Mouse (Mus musculus) limb, embryonic 12.5 days (tissue): ENCODE measurements around the gene Polh. TPM values are rescaled to one million over a fixed set of nuclear protein-coding genes. Genes with fewer than 3 reads are reported as not detected.

ENCODE experiments used
- ATAC-seq: fragments of 200-750 bp; cut with Nextera tagmentation; 2 replicates; pipeline ENCODE4 v1.8.0; 2017; ENCODE audit warnings: low read depth, moderate TSS enrichment; ENCODE audit not compliant: insufficient number of reproducible peaks, insufficient read depth, low FRiP score, low TSS enrichment
- H3K27ac ChIP-seq: fragments of 300-500 bp; sonication (generic); 2 replicates; pipeline ENCODE4 v1.5.1; 2016; ENCODE audit warnings: mild to moderate bottlenecking, moderate library complexity
- H3K27me3 ChIP-seq: fragments of 300-500 bp; sonication (generic); 2 replicates; pipeline ENCODE4 v1.6.1; 2016; ENCODE audit warnings: mild to moderate bottlenecking, moderate library complexity
- H3K36me3 ChIP-seq: fragments of 300-500 bp; sonication (generic); 2 replicates; pipeline ENCODE4 v1.6.1; 2016; ENCODE audit warnings: mild to moderate bottlenecking, moderate library complexity
- H3K4me1 ChIP-seq: fragments of 300-500 bp; sonication (generic); replicated peaks from 2 replicates; pipeline ENCODE4 v1.6.1; 2016
- H3K4me2 ChIP-seq: fragments of 300-500 bp; sonication (generic); 2 replicates; pipeline ENCODE4 v1.6.1; 2016; ENCODE audit warnings: mild to moderate bottlenecking, moderate library complexity
- H3K4me3 ChIP-seq: fragments of 300-500 bp; sonication (generic); replicated peaks from 2 replicates; pipeline ENCODE4 v1.5.1; 2016; ENCODE audit warnings: mild to moderate bottlenecking
- H3K9ac ChIP-seq: fragments of 300-500 bp; sonication (generic); replicated peaks from 2 replicates; pipeline ENCODE4 v1.6.1; 2016; ENCODE audit warnings: mild to moderate bottlenecking, moderate library complexity
- H3K9me3 ChIP-seq: fragments of 300-500 bp; sonication (generic); 2 replicates; pipeline ENCODE4 v1.6.1; 2016; ENCODE audit warnings: mild to moderate bottlenecking, moderate library complexity
- WGBS: fragments of 180-500 bp; shearing (Covaris S2); methylation state at CpG from one replicate; pipeline ENCODE4 v1.1.7; 2016; 5-methylcytosine and 5-hydroxymethylcytosine counted together
- microRNA counts: library from miRNA; unstranded; fragments of <30 nt; microRNA quantifications from one replicate; lab custom pipeline; 2017
- microRNA-seq: library from miRNA; unstranded; fragments of <30 nt; microRNA quantifications from one replicate; pipeline ENCODE4, GENCODE M21; 2017
- polyA plus RNA-seq: library from polyadenylated mRNA; unstranded; fragments of >200 nt; fragmentation: Nextera tagmentation; extraction: Ambion mirVana; gene quantifications from 2 replicates; pipeline ENCODE4 v1.2.1, GENCODE M21; 2016

Gene Polh
- polyA plus RNA-seq, 1 experiment from 2014 or later = 16.0 TPM

DNA sequence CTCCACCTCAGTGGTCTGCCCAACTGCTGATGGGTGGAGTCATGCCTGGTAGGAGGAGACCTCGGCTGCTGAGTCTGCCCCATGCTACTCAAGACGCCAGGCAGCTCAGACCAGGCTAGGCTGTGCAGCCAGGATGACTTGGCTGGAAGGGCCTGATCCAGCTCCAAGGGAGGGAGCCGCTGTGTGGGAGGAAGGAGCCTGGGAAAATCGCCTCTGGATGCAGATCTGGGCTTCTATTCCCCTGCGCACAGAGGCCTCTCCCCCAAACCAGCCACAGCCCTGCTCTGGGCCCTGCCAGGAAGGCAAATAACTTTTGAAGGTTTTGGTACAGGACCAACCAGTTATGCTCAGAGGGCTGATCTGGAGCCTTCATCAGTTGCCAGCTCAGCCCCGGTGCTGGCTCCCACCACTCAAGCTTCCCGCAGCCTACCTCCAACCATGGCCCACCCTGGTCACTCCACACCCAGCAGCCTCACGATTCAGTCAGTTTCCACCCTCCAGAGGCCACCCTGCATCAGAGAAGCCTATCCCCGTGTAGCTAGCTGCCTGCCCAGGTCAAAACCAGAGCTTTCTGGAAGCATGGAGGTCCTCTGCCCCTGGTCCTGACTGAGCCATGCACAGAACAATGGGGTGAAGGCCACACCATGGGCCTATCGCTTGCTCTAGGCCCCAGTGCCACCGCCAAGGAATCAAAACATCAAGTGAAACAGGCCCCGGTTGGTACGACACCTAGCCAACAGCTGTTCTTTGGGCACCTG is 72.5 kb downstream of the Polh start:
- Histone ChIP-seq H3K36me3 (peaks cover 54% of the 10 kb centered on the region), H3K4me1 (no peaks in the 10 kb centered on the region), H3K9me3 (no peaks in the 10 kb centered on the region), H3K4me2 (no peak overlapping the region), H3K27ac (no peak overlapping the region), H3K27me3 (0 out of 2 replicates have a peak, but pooled peaks cover 4% of the 10 kb centered on the region), H3K9ac (no peak overlapping the region), H3K4me3 (no peak overlapping the region)
- WGBS = 79% methylated on average over 13 of the region's 13 CpGs
- ATAC-seq = no peak

DNA sequence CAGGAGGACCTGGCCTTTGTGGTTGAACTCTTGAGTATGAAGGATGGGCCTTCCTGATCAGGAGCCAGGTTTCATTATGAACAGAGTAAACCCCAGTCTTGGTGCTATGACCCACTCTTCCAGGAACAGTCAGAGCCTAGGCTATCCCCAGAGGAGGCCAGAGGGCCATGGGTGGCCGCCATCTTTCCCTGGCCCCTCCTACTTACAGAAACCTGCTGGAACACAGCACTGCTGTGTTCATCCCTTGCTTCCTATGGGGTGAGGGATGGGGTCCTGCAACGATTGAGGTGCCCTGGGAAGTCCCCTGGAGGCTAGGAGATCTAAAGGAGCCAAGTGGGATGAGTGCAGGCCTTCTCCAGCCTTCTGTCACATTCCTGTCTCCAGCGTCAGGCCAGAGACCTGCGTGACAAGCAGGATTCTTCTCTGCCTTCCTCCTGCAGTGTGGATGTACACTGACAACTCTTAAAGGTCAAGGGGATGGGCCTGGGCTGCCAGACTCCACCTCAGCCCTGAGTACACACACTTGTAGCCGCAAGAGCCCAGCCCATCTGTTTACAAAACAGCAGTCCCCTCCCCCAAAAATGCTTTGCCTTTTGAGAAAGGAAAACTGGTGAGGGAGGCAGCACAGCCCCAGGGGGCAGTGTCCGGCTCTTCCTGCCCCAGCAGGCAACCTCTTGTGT is 74.5 kb downstream of the Polh start:
- Histone ChIP-seq H3K27me3 (0 out of 2 replicates have a peak, but pooled peaks cover 4% of the 10 kb centered on the region), H3K4me3 (no peak overlapping the region), H3K9ac (no peak overlapping the region), H3K4me1 (no peaks in the 10 kb centered on the region), H3K36me3 (peaks cover 74% of the 10 kb centered on the region), H3K9me3 (no peaks in the 10 kb centered on the region), H3K4me2 (no peak overlapping the region), H3K27ac (no peak overlapping the region)
- 88% methylated on average over 6 of the region's 6 CpGs for WGBS
- ATAC-seq = no peak

DNA sequence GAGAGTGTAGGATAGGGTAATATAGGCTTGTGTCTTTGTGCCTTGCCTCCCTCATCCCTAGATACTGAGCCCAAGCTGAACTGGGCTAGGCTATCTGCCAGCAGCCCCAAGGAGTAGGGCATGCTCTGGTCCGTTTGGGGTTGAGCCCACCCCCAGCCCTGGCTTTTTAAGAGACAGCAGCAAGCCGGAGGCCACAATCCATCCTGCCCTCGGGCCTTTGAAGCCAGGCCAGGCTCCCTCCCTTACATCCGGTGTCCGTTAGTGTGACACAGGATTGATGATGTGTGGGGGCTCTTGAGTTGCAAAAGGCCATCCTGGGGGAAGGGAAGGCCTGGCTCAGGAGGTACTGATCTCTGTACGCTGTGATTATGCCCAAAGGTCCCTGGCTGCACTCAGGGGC is 75.8 kb downstream of the Polh start:
- Histone ChIP-seq H3K9me3 (no peaks in the 10 kb centered on the region), H3K4me1 (no peaks in the 10 kb centered on the region), H3K27me3 (no peaks in the 10 kb centered on the region), H3K4me2 (no peak overlapping the region), H3K4me3 (no peak overlapping the region), H3K9ac (no peak overlapping the region), H3K27ac (no peak overlapping the region), H3K36me3 (peaks cover 82% of the 10 kb centered on the region)
- ATAC-seq = no peak
- WGBS = 18% methylated on average over 6 of the region's 6 CpGs

DNA sequence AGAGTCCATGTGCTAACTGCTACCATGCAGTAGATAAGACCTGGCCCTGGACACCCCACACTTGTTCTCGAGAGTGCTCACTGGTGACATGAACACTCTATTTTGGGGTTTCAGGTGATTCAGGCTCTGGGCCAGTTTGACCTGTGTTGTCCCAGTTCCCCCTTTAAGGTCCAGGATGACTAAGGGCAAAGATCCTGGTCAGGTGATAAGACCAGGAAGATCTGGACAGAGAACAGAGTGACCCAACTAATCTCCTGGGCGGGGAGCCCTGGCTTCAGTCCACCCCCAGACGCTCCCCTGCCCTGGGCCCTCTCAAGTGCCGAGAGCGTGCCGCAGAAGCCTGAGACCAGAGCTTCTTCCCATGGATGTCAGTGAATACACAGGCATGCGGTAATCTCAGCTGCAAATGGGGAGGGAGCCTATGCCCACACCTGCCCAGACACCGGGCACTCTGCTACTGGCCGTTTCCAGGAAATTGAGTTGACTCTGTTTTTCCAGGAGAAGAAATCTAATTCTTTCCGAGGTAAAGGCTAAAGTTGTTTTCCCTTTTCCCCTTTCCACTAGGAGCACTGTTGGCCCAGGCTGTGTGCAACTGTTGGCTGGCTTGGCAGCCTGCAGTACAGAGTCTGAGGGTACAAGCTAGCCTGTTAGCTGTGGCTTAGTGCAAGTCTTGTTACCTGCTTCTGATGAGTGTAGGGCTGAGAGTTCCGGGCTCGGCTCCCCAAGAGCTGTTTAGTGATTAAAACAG is 78.3 kb downstream of the Polh start:
- no peaks in the 10 kb centered on the region for H3K4me1 ChIP-seq
- no peak for ATAC-seq
- H3K9ac ChIP-seq = no peak overlapping the region
- H3K9me3 ChIP-seq = no peaks in the 10 kb centered on the region
- 90% methylated on average over 12 of the region's 12 CpGs for WGBS
- no peak overlapping the region for H3K4me3 ChIP-seq
- H3K4me2 ChIP-seq = no peak overlapping the region
- H3K36me3 ChIP-seq = peaks cover 85% of the 10 kb centered on the region
- H3K27ac ChIP-seq = no peak overlapping the region
- no peaks in the 10 kb centered on the region for H3K27me3 ChIP-seq

DNA sequence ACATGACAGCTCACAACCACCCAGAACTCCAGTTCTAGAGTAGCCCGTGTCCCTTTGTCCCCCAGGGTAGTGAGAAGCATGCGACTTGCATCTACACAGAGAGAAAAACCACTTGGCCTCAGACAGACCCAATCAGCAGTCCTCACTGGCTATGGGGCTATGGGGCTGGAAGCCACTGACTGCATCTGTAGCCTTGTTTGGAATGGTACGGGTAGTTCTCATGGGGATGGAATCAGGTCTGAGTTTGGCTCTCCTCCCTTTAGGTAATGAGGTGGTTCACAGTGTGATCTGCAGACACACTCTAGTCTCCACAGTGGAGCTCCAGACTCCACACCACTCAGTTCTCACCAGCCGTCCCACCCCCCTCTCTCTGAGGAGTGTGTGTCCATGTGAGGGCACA is 79.2 kb downstream of the Polh start:
- no peak for ATAC-seq
- 90% methylated on average over 4 of the region's 4 CpGs for WGBS

DNA sequence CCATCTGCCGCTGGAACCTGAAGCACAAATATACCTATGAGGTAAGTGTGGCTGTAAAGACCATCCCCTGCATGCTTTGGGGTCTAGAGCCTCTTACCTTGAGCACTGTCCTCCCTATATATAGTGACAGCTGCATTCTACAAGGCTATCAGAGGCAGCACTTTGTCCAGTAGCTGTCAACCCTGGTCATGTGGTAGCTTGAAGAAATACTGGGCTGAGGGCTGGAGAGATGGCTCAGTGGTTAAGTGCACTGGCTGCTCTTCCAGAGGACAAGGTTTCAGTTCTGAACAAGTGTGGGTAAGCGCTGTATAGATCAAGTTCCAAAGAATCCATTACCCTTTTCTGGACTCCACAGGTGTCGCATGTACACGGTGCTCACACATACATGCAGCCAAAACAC is 79.7 kb downstream of the Polh start:
- no peak for ATAC-seq
- Histone ChIP-seq H3K9me3 (no peaks in the 10 kb centered on the region), H3K4me1 (peaks cover 8% of the 10 kb centered on the region), H3K27ac (no peak overlapping the region), H3K4me3 (no peak overlapping the region), H3K36me3 (peaks cover 84% of the 10 kb centered on the region), H3K4me2 (no peak overlapping the region), H3K27me3 (no peaks in the 10 kb centered on the region), H3K9ac (no peak overlapping the region)
- WGBS = 94% methylated on average over 4 of the region's 4 CpGs

More for the DNA sequence above, 79.2 kb downstream of the Polh start:
- H3K4me3 ChIP-seq = no peak overlapping the region
- H3K4me2 ChIP-seq = no peak overlapping the region
- H3K27me3 ChIP-seq = no peaks in the 10 kb centered on the region
- H3K36me3 ChIP-seq = peaks cover 84% of the 10 kb centered on the region
- H3K27ac ChIP-seq = no peak overlapping the region
- no peak overlapping the region for H3K9ac ChIP-seq
- no peaks in the 10 kb centered on the region for H3K9me3 ChIP-seq
- H3K4me1 ChIP-seq = peaks cover 3% of the 10 kb centered on the region

MicroRNAs within 50 kb of the gene (microRNA counts, 519-probe panel; counts per million panel counts)
- microRNA mmu-miR-693-3p (lab: Ali Mortazavi, UCI) = not detected
- not detected for microRNA mmu-miR-693-5p (lab: Ali Mortazavi, UCI)

Small RNA genes within 50 kb of the gene (microRNA-seq; reads per million reads assigned to microRNA genes)
- not detected for gene Mir693

Other genes with a start within 250 kb of the Polh start
- gene Vegfa, start 170.3 kb downstream of the Polh start, polyA plus RNA-seq = 6.2 TPM in 2 replicates
- gene Mrps18a, start 91.7 kb downstream of the Polh start, polyA plus RNA-seq = 143 and 144 TPM in 2 replicates
- 9.5 and 12.7 TPM in 2 replicates for gene Rsph9, start 58.4 kb downstream of the Polh start, polyA plus RNA-seq
- gene Mad2l1bp, start 49.1 kb downstream of the Polh start, polyA plus RNA-seq = 36.1 and 36.4 TPM in 2 replicates
- gene Gtpbp2, start 41.6 kb downstream of the Polh start, polyA plus RNA-seq = 46.5 and 51.0 TPM in 2 replicates
- 61.6 and 63.1 TPM in 2 replicates for gene Xpo5, start 137 bp upstream of the Polh start, polyA plus RNA-seq
- gene Polr1c, start 45.4 kb upstream of the Polh start, polyA plus RNA-seq = 109 and 111 TPM in 2 replicates
- gene Yipf3, start 45.4 kb upstream of the Polh start, polyA plus RNA-seq = 65.6 and 73.5 TPM in 2 replicates
- 0.60 and 0.65 TPM in 2 replicates for gene Lrrc73, start 50.9 kb upstream of the Polh start, polyA plus RNA-seq
- 59.9 and 62.8 TPM in 2 replicates for gene Tjap1, start 80.4 kb upstream of the Polh start, polyA plus RNA-seq
- gene Dlk2, start 94.8 kb upstream of the Polh start, polyA plus RNA-seq = 3.8 and 4.8 TPM in 2 replicates
- gene Abcc10, start 125.7 kb upstream of the Polh start, polyA plus RNA-seq = 7.7 and 8.2 TPM in 2 replicates
- 16.5 and 17.7 TPM in 2 replicates for gene Zfp318, start 181.1 kb upstream of the Polh start, polyA plus RNA-seq
- gene Crip3, start 226.3 kb upstream of the Polh start, polyA plus RNA-seq = 0.40 and 0.63 TPM in 2 replicates
- gene Slc22a7, start 235.8 kb upstream of the Polh start, polyA plus RNA-seq = not detected in 2 replicates